Mouse (Mus musculus): ENCODE measurements around the gene Shcbp1l.
"Not testable (repeated sequence)": the region's sequence is repeated elsewhere in the genome, so short reads cannot be mapped to it uniquely, and the experiment has no call there.

Shcbp1l gene

DNA sequence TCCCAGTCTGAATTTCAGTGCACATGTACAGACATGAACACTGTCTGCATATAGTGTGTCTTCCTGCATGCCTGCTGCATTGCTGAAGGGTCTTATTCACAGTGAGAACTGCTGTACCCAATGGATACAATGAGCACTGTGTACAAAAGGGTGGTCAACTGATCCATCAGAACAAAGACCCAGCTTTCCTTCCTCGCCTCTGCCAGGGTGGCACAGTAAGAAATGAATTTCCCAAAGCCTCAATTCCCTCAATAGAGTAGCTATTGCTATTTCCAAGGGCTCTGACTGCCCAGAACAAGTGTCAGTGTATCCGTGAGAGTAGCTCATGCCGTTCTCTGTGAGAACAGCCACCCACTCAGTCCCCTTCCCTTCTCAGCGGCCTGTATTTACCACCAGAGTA, 7.2 kb upstream of the Shcbp1l start:
- DNase-seq (ENCODE audit: low read depth, low spot score): not testable (repeated sequence)

GRCm38 (mm10) chr1:153424271-153424670, 691 bp upstream of the Shcbp1l start:
- no peak for DNase-seq (ENCODE audit: low read depth, low spot score)

- no peak for DNase-seq (ENCODE audit: low read depth, low spot score)
Observed at GRCm38 (mm10) chr1:153431158-153431557, 6.2 kb downstream of the Shcbp1l start.

- DNase-seq (ENCODE audit: low read depth, low spot score): no peak
Observed at GRCm38 (mm10) chr1:153431701-153432100, 6.7 kb downstream of the Shcbp1l start.

DNA sequence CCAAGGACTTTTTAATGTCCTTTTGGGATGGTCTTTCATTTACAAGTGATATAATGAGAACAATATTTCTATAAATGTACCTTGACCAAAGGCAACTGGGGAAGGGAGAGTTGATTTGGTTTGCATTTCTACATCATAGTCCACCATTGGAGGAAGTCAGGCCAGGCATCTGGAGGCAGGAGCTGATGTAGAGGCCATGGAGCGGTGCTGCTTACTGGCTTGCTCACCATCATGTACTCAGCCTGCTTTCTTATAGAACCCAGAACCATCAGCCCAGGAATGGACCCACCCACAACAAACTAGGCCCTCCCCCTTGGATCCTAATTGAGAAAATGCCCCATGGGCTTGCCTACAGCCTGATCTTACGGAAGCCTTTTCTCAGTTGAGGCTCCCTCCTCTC, 7.4 kb downstream of the Shcbp1l start:
- no peak for DNase-seq (ENCODE audit: low read depth, low spot score)

DNA sequence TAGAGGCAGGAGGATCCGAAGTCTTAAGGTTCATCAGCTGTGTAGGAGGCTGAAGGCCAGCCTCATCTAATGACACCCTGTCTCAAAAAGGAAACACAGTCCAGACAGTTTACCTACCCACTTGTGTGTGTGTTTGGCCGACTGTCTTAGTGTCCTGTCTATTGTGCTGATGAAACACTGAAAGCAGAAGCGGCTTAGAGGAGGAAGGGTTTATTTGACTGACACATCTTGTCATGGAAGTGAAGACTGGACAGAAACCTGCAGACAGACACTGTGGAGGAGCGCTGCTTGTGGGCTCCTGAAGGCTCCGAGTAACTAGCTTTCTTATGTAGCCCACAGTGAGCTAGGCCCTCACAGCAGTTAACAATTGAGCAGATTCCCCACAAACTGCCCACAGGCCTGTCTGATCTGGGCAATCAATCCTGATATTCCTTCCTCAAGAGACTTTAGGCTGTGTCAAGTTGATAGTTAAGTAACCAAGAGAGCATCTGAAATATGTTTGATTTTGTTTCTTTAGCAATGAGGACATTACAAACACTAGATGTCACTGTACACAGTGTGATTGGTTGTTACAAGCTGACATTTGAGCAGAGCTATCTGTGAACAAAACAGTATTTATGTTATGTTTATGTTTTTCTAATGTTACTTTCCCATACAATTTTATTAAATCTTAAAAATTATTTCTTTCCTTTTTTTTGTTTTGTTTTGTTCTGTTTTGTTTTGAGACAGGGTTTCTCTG, 9.1 kb downstream of the Shcbp1l start:
- no peak for DNase-seq (ENCODE audit: low read depth, low spot score)

GRCm38 (mm10) chr1:153437536-153437935, 12.6 kb downstream of the Shcbp1l start:
- no peak for DNase-seq (ENCODE audit: low read depth, low spot score)

DNA sequence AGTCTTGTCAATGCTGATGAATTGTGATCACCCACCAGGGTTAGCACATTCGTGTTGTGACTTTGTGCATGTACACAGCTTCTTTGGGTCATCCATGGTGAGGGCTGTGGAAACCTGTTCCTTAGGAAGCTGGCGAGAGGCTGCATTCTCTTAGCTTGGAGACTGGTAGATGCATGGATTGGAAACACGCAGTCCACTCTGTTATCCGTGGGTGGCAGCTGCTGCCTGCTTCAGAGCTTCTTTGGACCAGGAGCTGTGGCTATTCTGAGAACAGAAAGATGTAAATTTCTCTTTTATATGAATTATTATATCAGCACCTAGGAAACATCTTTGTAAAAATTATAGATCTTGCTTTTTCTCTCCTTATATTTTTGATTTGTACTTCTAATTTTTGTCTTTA, 15.8 kb downstream of the Shcbp1l start:
- DNase-seq (ENCODE audit: low read depth, low spot score): no peak

DNA sequence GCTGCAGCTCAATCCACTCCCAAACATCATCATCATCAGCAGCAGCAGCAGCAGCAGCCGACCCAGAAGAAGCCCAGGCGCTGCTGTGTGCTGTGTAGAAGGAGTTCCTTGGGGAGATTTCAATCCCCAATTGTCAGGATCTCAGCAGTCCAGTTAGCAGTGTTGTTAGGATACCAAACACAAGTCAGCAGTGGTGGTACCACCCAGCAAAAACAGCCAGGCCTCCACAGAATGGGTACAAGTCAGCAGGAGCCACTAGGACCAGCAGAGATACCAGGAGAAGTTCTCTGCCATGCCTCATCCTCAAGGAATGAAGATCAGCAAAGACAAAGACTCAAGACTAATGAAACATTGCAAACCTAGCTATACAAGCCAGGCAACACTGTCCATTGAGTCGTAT, 16.7 kb downstream of the Shcbp1l start:
- DNase-seq (ENCODE audit: low read depth, low spot score): no peak

GRCm38 (mm10) chr1:153443019-153443418, 18.1 kb downstream of the Shcbp1l start:
- no peak for DNase-seq (ENCODE audit: low read depth, low spot score)

DNA sequence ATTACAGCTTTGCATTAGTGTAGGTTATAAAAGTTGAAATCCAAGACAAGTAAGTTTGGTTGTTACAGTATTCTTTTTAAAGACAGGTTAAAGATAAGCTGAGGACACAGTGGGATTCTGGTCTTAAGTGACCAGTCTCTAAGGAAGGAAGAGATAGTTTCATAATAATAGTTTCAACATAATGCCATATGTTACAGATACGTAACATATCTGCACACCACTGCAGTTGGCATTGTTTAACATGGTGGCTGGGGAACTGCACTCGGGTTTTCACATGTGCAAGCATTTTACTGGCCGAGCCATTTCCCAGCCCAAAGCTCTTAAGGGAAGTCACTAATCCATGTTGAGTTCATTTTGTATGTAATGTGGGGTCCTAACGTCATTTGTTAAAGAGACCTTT, 18.7 kb downstream of the Shcbp1l start:
- no peak for DNase-seq (ENCODE audit: low read depth, low spot score)

- peak; percentile 38 for DNase-seq (ENCODE audit: low read depth, low spot score)
Observed at GRCm38 (mm10) chr1:153446120-153446831, 21.3 kb downstream of the Shcbp1l start.

DNA sequence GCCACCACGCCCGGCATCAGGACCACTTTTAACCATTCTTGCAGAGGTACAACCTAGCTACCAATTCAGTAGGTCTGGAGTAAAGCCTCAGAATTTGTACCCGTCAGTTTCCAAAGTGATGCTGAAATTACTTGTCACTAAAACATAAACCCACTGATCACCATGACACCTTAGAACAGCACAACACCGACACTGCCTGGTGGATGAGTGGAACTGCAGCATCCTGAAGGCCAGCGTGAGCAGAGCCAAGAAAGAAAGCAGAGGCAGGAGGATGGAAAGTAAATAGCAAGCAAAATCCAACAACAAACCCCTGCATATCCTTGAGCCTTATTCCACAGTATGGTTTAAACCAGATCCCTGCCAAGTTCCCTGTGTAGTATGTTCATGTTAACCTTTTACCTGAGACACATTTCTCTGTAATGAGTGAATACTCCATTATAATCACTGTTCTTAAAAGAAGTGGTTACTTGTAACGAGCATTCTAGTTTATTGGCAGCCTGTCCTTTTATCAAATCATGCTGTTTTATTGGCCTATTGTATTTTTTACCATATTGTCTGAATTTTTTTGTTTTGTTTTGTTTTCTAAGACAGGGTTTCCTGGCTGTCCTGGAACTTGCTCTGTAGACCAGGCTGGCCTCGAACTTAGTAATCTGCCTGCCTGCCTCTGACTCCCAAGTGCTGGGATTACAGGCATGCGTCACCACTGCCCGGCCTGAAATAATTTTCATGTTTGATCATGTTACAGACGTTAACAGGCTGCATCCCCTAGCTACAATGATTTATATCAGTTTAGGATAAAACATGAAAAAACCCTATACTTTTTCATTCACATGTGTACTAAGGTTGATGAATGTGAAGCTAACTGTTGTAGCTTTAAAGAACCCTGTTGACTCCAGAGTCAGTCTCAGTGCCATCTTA, 26.5 kb downstream of the Shcbp1l start:
- DNase-seq (ENCODE audit: low read depth, low spot score): peak; percentile 60

- peak; percentile 35 for DNase-seq (ENCODE audit: low read depth, low spot score)
Observed at GRCm38 (mm10) chr1:153453146-153453642, 28.2 kb downstream of the Shcbp1l start.

DNA sequence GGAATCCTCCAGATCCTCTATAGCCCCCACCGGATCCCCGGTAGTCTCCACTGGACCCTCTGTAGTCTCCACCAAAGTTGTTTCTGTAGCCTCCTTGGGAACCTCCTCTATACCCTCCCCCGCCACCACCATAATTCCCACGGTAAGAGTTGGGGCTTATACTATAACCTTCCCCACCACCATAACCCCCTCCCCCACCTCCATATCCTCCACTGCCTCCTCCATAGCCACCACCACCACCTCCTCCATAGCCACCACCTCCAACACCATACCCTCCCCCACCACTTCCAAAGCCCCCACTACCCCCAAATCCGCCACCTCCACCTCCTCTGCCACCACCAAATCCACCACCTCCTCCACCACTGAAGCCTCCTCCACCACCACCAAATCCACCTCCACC, 31.2 kb downstream of the Shcbp1l start:
- no peak for DNase-seq (ENCODE audit: low read depth, low spot score)

GRCm38 (mm10) chr1:153461796-153462195, 36.8 kb downstream of the Shcbp1l start:
- DNase-seq (ENCODE audit: low read depth, low spot score): no peak

- no peak for DNase-seq (ENCODE audit: low read depth, low spot score)
Observed at GRCm38 (mm10) chr1:153479296-153479695, 54.3 kb downstream of the Shcbp1l start.

DNA sequence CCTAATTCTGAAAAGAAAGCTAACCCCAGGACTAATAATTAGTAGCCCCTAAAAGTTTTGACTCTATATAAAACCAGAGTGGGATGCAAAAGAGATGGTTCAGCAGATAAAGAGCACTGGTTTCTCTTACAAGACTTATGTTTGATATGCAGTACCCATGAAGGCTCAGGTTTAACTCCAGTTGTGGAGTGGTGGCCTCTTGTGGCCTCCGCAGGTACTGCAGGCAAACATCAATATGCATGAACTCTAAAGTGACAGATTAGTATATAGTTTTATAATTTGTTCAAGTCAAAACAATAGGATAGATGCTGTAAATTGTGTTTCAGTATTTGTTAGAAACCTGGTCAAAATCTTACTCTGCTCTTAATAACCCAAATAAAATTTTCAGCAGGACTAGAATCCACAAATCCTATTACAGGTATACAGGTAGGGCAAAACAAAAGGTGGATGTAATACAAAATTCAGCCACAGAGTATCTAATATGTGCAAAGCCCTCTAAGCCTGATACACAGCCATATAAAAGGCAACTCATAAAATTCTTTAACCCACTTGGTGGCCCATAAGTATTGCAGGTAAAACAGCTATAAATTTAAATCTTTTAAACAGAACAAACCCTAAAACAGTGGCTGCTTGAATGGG, 55.5 kb downstream of the Shcbp1l start:
- peak; percentile 88 for DNase-seq (ENCODE audit: low read depth, low spot score)

DNA sequence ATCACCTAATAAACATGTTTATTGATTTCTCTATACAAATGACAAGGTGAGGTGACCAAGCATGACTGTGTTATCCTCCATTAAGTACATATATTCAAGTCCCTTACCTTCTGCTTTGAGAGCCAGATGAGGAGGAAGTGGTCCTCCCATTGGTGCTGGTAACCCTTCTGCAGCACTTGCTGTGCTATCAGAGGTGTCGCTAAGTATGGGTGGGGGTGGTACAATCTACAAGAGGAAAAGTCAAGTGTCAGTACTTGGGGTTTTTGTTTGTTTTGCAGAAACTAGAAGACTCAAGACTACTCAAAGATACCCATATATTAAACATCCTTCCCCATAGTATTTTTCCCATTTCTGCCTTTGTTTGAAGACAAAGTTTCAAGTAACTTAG, 56.1 kb downstream of the Shcbp1l start:
- no peak for DNase-seq (ENCODE audit: low read depth, low spot score)

GRCm38 (mm10) chr1:153485201-153485796, 60.3 kb downstream of the Shcbp1l start:
- peak; percentile 46 for DNase-seq (ENCODE audit: low read depth, low spot score)

GRCm38 (mm10) chr1:153486120-153486519, 61.2 kb downstream of the Shcbp1l start:
- peak; percentile 40 for DNase-seq (ENCODE audit: low read depth, low spot score)
